Mouse (Mus musculus) heart, adult 2 months (tissue): Measurements from ENCODE around the gene Ccr6. TPM values are rescaled to one million over a fixed set of nuclear protein-coding genes. Genes with fewer than 3 reads are reported as not detected.

Source experiments
- DNase-seq, 2 experiments: peaks; one replicate each; pipeline ENCODE4 v3.0.0; 2021
- H3K27ac ChIP-seq: fragments of 200-600 bp; 2 replicates; pipeline ENCODE4 v1.8.1; 2022
- H3K27me3 ChIP-seq: fragments of 200-500 bp; 2 replicates; pipeline ENCODE4 v1.6.1; 2012; ENCODE audit warnings: mild to moderate bottlenecking, low read length, inconsistent platforms, mixed read lengths; ENCODE audit not compliant: control insufficient read depth, insufficient read depth
- H3K36me3 ChIP-seq: fragments of 200-500 bp; 2 replicates; pipeline ENCODE4 v1.6.1; 2012; ENCODE audit warnings: low read length, inconsistent platforms; ENCODE audit not compliant: control insufficient read depth, insufficient read depth
- H3K4me1 ChIP-seq: fragments of 200-500 bp; 2 replicates; pipeline ENCODE4 v1.6.1; 2011; ENCODE audit warnings: low read length; ENCODE audit not compliant: control insufficient read depth, insufficient read depth
- H3K4me3 ChIP-seq: fragments of 200-600 bp; 2 replicates; pipeline ENCODE4 v1.8.1; 2022
- H3K79me2 ChIP-seq: fragments of 200-500 bp; replicated peaks from 2 replicates; pipeline ENCODE4 v1.6.1; 2012; ENCODE audit warnings: mild to moderate bottlenecking, inconsistent platforms, low read length, moderate library complexity, mixed read lengths; ENCODE audit not compliant: control insufficient read depth, insufficient read depth
- H3K9ac ChIP-seq: fragments of 200-500 bp; 2 replicates; pipeline ENCODE4 v1.6.1; 2012; ENCODE audit warnings: low read depth, mild to moderate bottlenecking, control low read depth, inconsistent platforms, low read length, mixed read lengths
- CTCF ChIP-seq: fragments of 200-600 bp; IDR thresholded peaks from 2 replicates; pipeline ENCODE4 v1.8.1; 2022; ENCODE audit warnings: antibody characterized with exemption, mild to moderate bottlenecking, moderate library complexity
- EP300 ChIP-seq: fragments of 200-500 bp; IDR thresholded peaks from 2 replicates; pipeline ENCODE4 v1.6.1; 2011; ENCODE audit warnings: low read depth, low read length, control low read depth; ENCODE audit not compliant: insufficient read depth
- POLR2A ChIP-seq: fragments of 200-500 bp; IDR thresholded peaks from 2 replicates; pipeline ENCODE4 v1.6.1; 2011; ENCODE audit warnings: mild to moderate bottlenecking, low read depth, low read length, control low read depth; ENCODE audit not compliant: insufficient read depth
- WGBS: fragments of 180-500 bp; shearing (Covaris S2); methylation state at CpG from one replicate; pipeline ENCODE4 v1.1.7; 2018; 5-methylcytosine and 5-hydroxymethylcytosine counted together
- intact Hi-C: fragments of 180-260 bp; cut with DNase I; formaldehyde crosslinking; loops from one replicate; pipeline ENCODE4 v1.15.1; 2025
- long read RNA-seq: library from polyadenylated mRNA; stranded (forward); transcript quantifications from one replicate; pipeline ENCODE4 v2.0.0, GENCODE M21; 2021
- polyA plus RNA-seq: library from polyadenylated mRNA; depleted of rRNA; stranded (reverse); fragments of >200 nt; gene quantifications from 2 replicates; pipeline ENCODE4 v1.2.3, GENCODE M21; 2012; rRNA removed
- total RNA-seq, 2 experiments: library from RNA; stranded (reverse); gene quantifications; 2 replicates each; pipeline ENCODE4 v1.2.3; 2021

The Ccr6 gene
- not detected for total RNA-seq
- polyA plus RNA-seq = 0.56 and 0.62 TPM in 2 replicates
- long read RNA-seq = 0 reads

- 60% methylated on average over 3 of the region's 3 CpGs for WGBS
Measured at GRCm38 (mm10) chr17:8235743-8236142, at the start of gene Ccr6. TSS of gene Ccr6 (plus strand) at chr17:8236043.

GRCm38 (mm10) chr17:8193678-8194077 is 42.2 kb upstream of the Ccr6 start:
- H3K4me3 ChIP-seq = no peak overlapping the region
- H3K36me3 ChIP-seq = no peaks in the 10 kb centered on the region; the same call in 1 of the 2 replicates
- DNase-seq = no peak
- WGBS = 72% methylated on average over 8 of the region's 8 CpGs
- no peaks in the 10 kb centered on the region for H3K79me2 ChIP-seq
- no peaks in the 10 kb centered on the region for H3K27me3 ChIP-seq
- no peak overlapping the region for H3K27ac ChIP-seq
- no peak for TF ChIP-seq POLR2A
- TF ChIP-seq CTCF = no peak
- no peak for TF ChIP-seq EP300
- H3K4me1 ChIP-seq = no peaks in the 10 kb centered on the region
- H3K9ac ChIP-seq = no peak overlapping the region
- intact Hi-C loops = no loop called here

More at GRCm38 (mm10) chr17:8235743-8236142, at the start of gene Ccr6:
- Histone ChIP-seq H3K27me3 (no peaks in the 10 kb centered on the region), H3K27ac (no peak within 1 kb of the TSS), H3K4me3 (no peak within 1 kb of the TSS), H3K36me3 (no peaks in the 10 kb centered on the region), H3K4me1 (no peaks in the 10 kb centered on the region), H3K9ac (no peak within 1 kb of the TSS), H3K79me2 (no peaks in the 10 kb centered on the region)
- no peak for TF ChIP-seq CTCF
- no peak for TF ChIP-seq EP300
- TF ChIP-seq POLR2A = no peak
- intact Hi-C loops = no loop called here
- no peak for DNase-seq

GRCm38 (mm10) chr17:8195685-8196376 is 40.0 kb upstream of the Ccr6 start:
- intact Hi-C loops = no loop called here
- Histone ChIP-seq H3K27me3 (no peaks in the 10 kb centered on the region), H3K79me2 (no peaks in the 10 kb centered on the region), H3K9ac (no peak overlapping the region), H3K36me3 (no peaks in the 10 kb centered on the region; the same call in 1 of the 2 replicates), H3K4me1 (no peaks in the 10 kb centered on the region), H3K4me3 (no peak overlapping the region), H3K27ac (no peak overlapping the region)
- 81% methylated on average over 8 of the region's 8 CpGs for WGBS
- TF ChIP-seq POLR2A (no peak), EP300 (no peak), CTCF (no peak)
- DNase-seq = no peak

GRCm38 (mm10) chr17:8197652-8198051 is 38.2 kb upstream of the Ccr6 start:
- Histone ChIP-seq H3K36me3 (no peaks in the 10 kb centered on the region; the same call in 1 of the 2 replicates), H3K79me2 (no peaks in the 10 kb centered on the region), H3K9ac (no peak overlapping the region), H3K27me3 (no peaks in the 10 kb centered on the region), H3K27ac (no peak overlapping the region), H3K4me3 (no peak overlapping the region), H3K4me1 (no peaks in the 10 kb centered on the region)
- DNase-seq = no peak
- TF ChIP-seq CTCF (peak; percentile 28), POLR2A (no peak), EP300 (no peak)
- intact Hi-C loops = no loop called here
- 85% methylated on average over 3 of the region's 3 CpGs for WGBS

GRCm38 (mm10) chr17:8199067-8199935 is 36.5 kb upstream of the Ccr6 start:
- WGBS = 80% methylated on average over 11 of the region's 11 CpGs
- Histone ChIP-seq H3K36me3 (no peaks in the 10 kb centered on the region; the same call in 1 of the 2 replicates), H3K9ac (no peak overlapping the region), H3K4me3 (no peak overlapping the region), H3K79me2 (no peaks in the 10 kb centered on the region), H3K27me3 (no peaks in the 10 kb centered on the region), H3K4me1 (no peaks in the 10 kb centered on the region), H3K27ac (no peak overlapping the region)
- DNase-seq = peak in 1 of 2 experiments; percentile 26
- intact Hi-C loops = no loop called here
- TF ChIP-seq POLR2A (no peak), EP300 (no peak), CTCF (no peak)

GRCm38 (mm10) chr17:8199936-8200330 is 35.9 kb upstream of the Ccr6 start:
- no peak overlapping the region for H3K27ac ChIP-seq
- no peaks in the 10 kb centered on the region for H3K4me1 ChIP-seq
- no peak overlapping the region for H3K4me3 ChIP-seq
- no peak overlapping the region for H3K9ac ChIP-seq
- H3K36me3 ChIP-seq = no peaks in the 10 kb centered on the region; the same call in 1 of the 2 replicates
- WGBS = 38% methylated on average over 1 of the region's 1 CpGs
- DNase-seq = no peak
- H3K79me2 ChIP-seq = no peaks in the 10 kb centered on the region
- intact Hi-C loops = no loop called here
- no peak for TF ChIP-seq POLR2A
- TF ChIP-seq EP300 = no peak
- no peak for TF ChIP-seq CTCF
- H3K27me3 ChIP-seq = no peaks in the 10 kb centered on the region
